Mouse (Mus musculus) Patski (cell line): Measurements from ENCODE around the gene Nkx3-2. TPM values are rescaled to one million over a fixed set of nuclear protein-coding genes. Genes with fewer than 3 reads are reported as not detected.

Source experiments
- ATAC-seq: fragments of 100-300 bp; one replicate; pipeline ENCODE4 v1.8.0; 2021
- CTCF ChIA-PET: fragments of 350-600 bp; sonication (Branson Sonifier 250); formaldehyde crosslinking; loops from one replicate; lab custom pipeline; 2022; ENCODE audit warnings: inconsistent platforms; lab: Charles Lee
- POLR2A ChIA-PET: fragments of 350-600 bp; sonication (Branson Sonifier 250); formaldehyde crosslinking; loops from one replicate; lab custom pipeline; 2022; ENCODE audit warnings: antibody characterized with exemption, inconsistent platforms; lab: Charles Lee
- DNase-seq: peaks from one replicate; pipeline ENCODE4 v3.0.0-alpha.2; 2011; ENCODE audit warnings: low read depth, low spot score
- H3K27me3 ChIP-seq: fragments of 371-371 bp; one replicate; pipeline ENCODE4 v1.5.1; 2021
- CTCF ChIP-seq: fragments of 100-300 bp; IDR thresholded peaks from one replicate; pipeline ENCODE4 v1.5.1; 2021
- in situ Hi-C: fragments of 300-500 bp; cut with MboI; formaldehyde crosslinking; loops from 3 replicates; pipeline ENCODE4 v1.11.1; 2018; ENCODE audit warnings: low pct_unique_long_range_greater_than_20kb, mixed read lengths
- polyA plus RNA-seq: library from polyadenylated mRNA; unstranded; gene quantifications from one replicate; pipeline ENCODE4 v1.2.3, GENCODE M21; 2021

The Nkx3-2 gene
- polyA plus RNA-seq, 1 experiment from 2014 or later: 0.04 TPM

GRCm38 (mm10) chr5:41762141-41762946 lies 2.0 kb downstream of the Nkx3-2 start:
- H3K27me3 ChIP-seq: peaks cover 48% of the 10 kb centered on the region
- DNase-seq (no peak), ATAC-seq (no peak)
- in situ Hi-C loops: no loop called here
- ChIA-PET CTCF (no interaction called here), POLR2A (no interaction called here)
- TF ChIP-seq CTCF: no peak

GRCm38 (mm10) chr5:41761509-41762140 lies 2.7 kb downstream of the Nkx3-2 start:
- peaks cover 48% of the 10 kb centered on the region for H3K27me3 ChIP-seq
- no peak for TF ChIP-seq CTCF
- in situ Hi-C loops: no loop called here
- ChIA-PET CTCF (no interaction called here), POLR2A (no interaction called here)
- DNase-seq (no peak), ATAC-seq (no peak)

- TF ChIP-seq CTCF: no peak
- no peak for DNase-seq
- H3K27me3 ChIP-seq: peaks cover 45% of the 10 kb centered on the region
- no peak for ATAC-seq
- in situ Hi-C loops: no loop called here
- CTCF ChIA-PET: no interaction called here
- POLR2A ChIA-PET: no interaction called here
Measured at GRCm38 (mm10) chr5:41760831-41761508, 3.3 kb downstream of the Nkx3-2 start.

- in situ Hi-C loops: no loop called here
- no peak for TF ChIP-seq CTCF
- DNase-seq: no peak
- CTCF ChIA-PET: no interaction called here
- ATAC-seq: no peak
- H3K27me3 ChIP-seq: peaks cover 46% of the 10 kb centered on the region
- POLR2A ChIA-PET: no interaction called here
Measured at GRCm38 (mm10) chr5:41760071-41760470, 4.2 kb downstream of the Nkx3-2 start.

- CTCF ChIA-PET: interaction anchor here (1.2 to 1.4 kb wide), 2 partner anchors 9 to 19 kb away, joined by 3 to 4 read pairs; no protein-coding TSS in a partner anchor
- no peak for DNase-seq
- ATAC-seq: no peak
- peaks cover 47% of the 10 kb centered on the region for H3K27me3 ChIP-seq
- POLR2A ChIA-PET: interaction anchor here (0.7 kb wide), 1 partner anchor 57 kb away, joined by 3 read pairs; no protein-coding TSS in a partner anchor
- in situ Hi-C loops: no loop called here
- no peak for TF ChIP-seq CTCF
Measured at GRCm38 (mm10) chr5:41758671-41759639, 5.3 kb downstream of the Nkx3-2 start.

- DNase-seq (no peak), ATAC-seq (no peak)
- peaks cover 34% of the 10 kb centered on the region for H3K27me3 ChIP-seq
- no peak for TF ChIP-seq CTCF
- in situ Hi-C loops: no loop called here
- CTCF ChIA-PET: interaction anchor here (1.4 kb wide), 1 partner anchor 17 kb away, joined by 4 read pairs; no protein-coding TSS in a partner anchor
- POLR2A ChIA-PET: no interaction called here
Measured at GRCm38 (mm10) chr5:41757338-41757737, 7.0 kb downstream of the Nkx3-2 start.

GRCm38 (mm10) chr5:41756396-41756795 lies 7.9 kb downstream of the Nkx3-2 start:
- peaks cover 34% of the 10 kb centered on the region for H3K27me3 ChIP-seq
- DNase-seq (no peak), ATAC-seq (no peak)
- TF ChIP-seq CTCF: no peak
- ChIA-PET CTCF (no interaction called here), POLR2A (no interaction called here)
- in situ Hi-C loops: no loop called here

- TF ChIP-seq CTCF: no peak
Measured at GRCm38 (mm10) chr5:41755373-41755960, 8.8 kb downstream of the Nkx3-2 start.

GRCm38 (mm10) chr5:41754836-41755235 lies 9.5 kb downstream of the Nkx3-2 start:
- in situ Hi-C loops: no loop called here
- no peak for TF ChIP-seq CTCF
- ChIA-PET CTCF (interaction anchor here (0.6 to 0.9 kb wide), 2 partner anchors 15 to 565 kb away, joined by 3 read pairs; no protein-coding TSS in a partner anchor), POLR2A (no interaction called here)
- DNase-seq (no peak), ATAC-seq (no peak)
- peaks cover 28% of the 10 kb centered on the region for H3K27me3 ChIP-seq

More at GRCm38 (mm10) chr5:41755373-41755960, 8.8 kb downstream of the Nkx3-2 start:
- ATAC-seq (no peak), DNase-seq (no peak)
- in situ Hi-C loops: no loop called here
- peaks cover 28% of the 10 kb centered on the region for H3K27me3 ChIP-seq
- POLR2A ChIA-PET: no interaction called here
- CTCF ChIA-PET: interaction anchor here (0.6 kb wide), 1 partner anchor 565 kb away, joined by 3 read pairs; no protein-coding TSS in a partner anchor
